Mouse (Mus musculus): ENCODE results near the gene H2al1k. TPM values are rescaled to one million over a fixed set of nuclear protein-coding genes. Genes with fewer than 3 reads are reported as not detected.

The H2al1k gene
- not detected in 2 replicates for polyA plus RNA-seq (2021; fragmentation: Nextera tagmentation)
- long read RNA-seq, experiment 1: 0 reads
- long read RNA-seq, experiment 2: 0 reads

GRCm38 (mm10) chrX:9350327-9350726, at the start of gene H2al1k:
TSS of gene H2al1k (plus strand) at chrX:9350627.

Other genes starting within 250 kb of the H2al1k start
- not detected in 2 replicates for gene 4930402K13Rik, start 246.1 kb upstream of the H2al1k start, polyA plus RNA-seq (2021; fragmentation: Nextera tagmentation)
- gene Lancl3, start 150.7 kb upstream of the H2al1k start, polyA plus RNA-seq (2021; fragmentation: Nextera tagmentation): 1.6 and 2.0 TPM in 2 replicates
- not detected in 2 replicates for gene Gm14862, start 93.7 kb upstream of the H2al1k start, polyA plus RNA-seq (2021; fragmentation: Nextera tagmentation)
- 3.2 and 4.9 TPM in 2 replicates for gene Xk, start 77.9 kb upstream of the H2al1k start, polyA plus RNA-seq (2021; fragmentation: Nextera tagmentation)
- gene H2al1m, start 66.9 kb upstream of the H2al1k start, polyA plus RNA-seq (2021; fragmentation: Nextera tagmentation): not detected in 2 replicates
- 0.28 TPM in 2 replicates for gene Cybb, start 137.1 kb downstream of the H2al1k start, polyA plus RNA-seq (2021; fragmentation: Nextera tagmentation)
- not detected in 2 replicates for gene H2al1o, start 221.8 kb downstream of the H2al1k start, polyA plus RNA-seq (2021; fragmentation: Nextera tagmentation)